Mouse (Mus musculus): ENCODE data around the gene Ifna11. TPM values are rescaled to one million over a fixed set of nuclear protein-coding genes. Genes with fewer than 3 reads are reported as not detected.

The Ifna11 gene
- polyA plus RNA-seq, 1 experiment from 2014 or later, result not detected

DNA sequence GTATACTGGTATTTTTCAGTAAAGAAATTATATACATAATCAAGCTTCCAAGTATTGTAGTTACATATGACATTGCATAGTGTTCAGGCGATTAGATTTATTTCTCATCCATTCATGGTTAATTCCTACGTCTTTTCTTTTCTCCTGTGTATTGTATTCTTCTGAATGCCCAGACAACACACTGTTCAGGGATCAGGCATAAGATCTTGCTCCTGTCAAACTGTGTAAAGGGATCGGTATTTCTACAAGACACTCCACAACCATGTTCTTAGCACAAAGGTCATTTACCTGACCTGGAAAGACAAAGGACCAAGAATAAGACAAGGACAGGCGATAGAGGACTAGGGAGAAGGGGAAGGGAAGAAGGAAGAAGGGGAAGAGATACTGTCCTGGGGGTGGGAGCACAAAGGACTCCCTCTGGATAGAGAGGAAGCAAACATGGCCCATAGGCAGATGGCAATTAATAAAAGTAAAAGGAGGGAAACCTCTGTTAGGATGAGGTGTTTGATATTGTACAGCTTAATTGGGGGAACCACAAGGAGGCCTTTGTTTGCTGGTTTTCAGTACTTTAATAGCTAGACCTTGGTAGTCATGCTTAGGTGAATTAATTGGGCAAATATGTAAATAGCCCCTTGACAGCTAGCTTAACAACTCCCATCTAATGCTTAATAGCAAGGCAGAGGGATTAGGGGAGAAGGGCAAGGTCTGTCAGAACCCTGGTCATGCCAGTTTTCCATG, 31.4 kb downstream of the Ifna11 start:
- WGBS, result 59% methylated on average over 4 of the region's 4 CpGs
- no peaks in the 10 kb centered on the region for H3K9me3 ChIP-seq
- no peaks in the 10 kb centered on the region for H3K27me3 ChIP-seq (replicated peaks; ENCODE audit: low read depth, poor library complexity, severe bottlenecking)
- no peak overlapping the region for H3K4me3 ChIP-seq
- 0 out of 2 replicates have a peak, but pooled peaks cover 3% of the 10 kb centered on the region for H3K4me1 ChIP-seq
- no peak overlapping the region for H3K27ac ChIP-seq (replicated peaks)
- DNase-seq (ENCODE audit: low spot score), result no peak
- H3K36me3 ChIP-seq (replicated peaks), result no peaks in the 10 kb centered on the region

GRCm38 (mm10) chr4:88859214-88859613, 39.5 kb downstream of the Ifna11 start:
- Histone ChIP-seq H3K4me1 (peaks cover 12% of the 10 kb centered on the region), H3K9me3 (no peaks in the 10 kb centered on the region), H3K27me3 (replicated peaks; ENCODE audit: low read depth, poor library complexity, severe bottlenecking) (peaks cover 22% of the 10 kb centered on the region), H3K36me3 (replicated peaks) (no peaks in the 10 kb centered on the region), H3K4me3 (no peak overlapping the region), H3K27ac (replicated peaks) (no peak overlapping the region)
- no peak for DNase-seq (ENCODE audit: low spot score)

- DNase-seq (ENCODE audit: low spot score), result peak; percentile 65
- Histone ChIP-seq H3K9me3 (no peaks in the 10 kb centered on the region), H3K27ac (replicated peaks) (peak overlapping the region; percentile 40; the same call in 1 of the 2 replicates), H3K4me3 (no peak overlapping the region), H3K36me3 (replicated peaks) (no peaks in the 10 kb centered on the region), H3K4me1 (peaks cover 31% of the 10 kb centered on the region), H3K27me3 (replicated peaks; ENCODE audit: low read depth, poor library complexity, severe bottlenecking) (peaks cover 43% of the 10 kb centered on the region)
- 5% methylated on average over 7 of the region's 7 CpGs for WGBS
Observed at GRCm38 (mm10) chr4:88863309-88863708, 43.5 kb downstream of the Ifna11 start.

DNA sequence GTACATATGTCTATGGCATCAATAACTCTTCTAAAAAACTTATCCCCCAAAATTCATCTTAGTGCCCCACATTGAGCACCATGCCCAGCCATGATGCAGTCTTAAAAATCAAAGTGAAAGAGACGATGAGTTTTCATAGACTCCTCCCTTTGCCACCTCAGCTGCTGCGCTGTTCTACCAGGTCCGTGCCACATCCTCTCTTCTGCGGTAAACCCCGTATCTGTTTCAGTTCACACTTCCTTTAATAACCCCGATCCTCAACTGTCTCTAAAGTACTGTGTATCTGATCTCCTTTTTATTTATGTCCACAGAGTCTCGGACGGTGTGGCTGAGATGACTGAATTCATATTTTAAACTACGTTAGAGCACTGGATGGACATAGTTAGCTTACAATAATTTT, 44.8 kb downstream of the Ifna11 start:
- H3K27me3 ChIP-seq (replicated peaks; ENCODE audit: low read depth, poor library complexity, severe bottlenecking), result peaks cover 50% of the 10 kb centered on the region

DNA sequence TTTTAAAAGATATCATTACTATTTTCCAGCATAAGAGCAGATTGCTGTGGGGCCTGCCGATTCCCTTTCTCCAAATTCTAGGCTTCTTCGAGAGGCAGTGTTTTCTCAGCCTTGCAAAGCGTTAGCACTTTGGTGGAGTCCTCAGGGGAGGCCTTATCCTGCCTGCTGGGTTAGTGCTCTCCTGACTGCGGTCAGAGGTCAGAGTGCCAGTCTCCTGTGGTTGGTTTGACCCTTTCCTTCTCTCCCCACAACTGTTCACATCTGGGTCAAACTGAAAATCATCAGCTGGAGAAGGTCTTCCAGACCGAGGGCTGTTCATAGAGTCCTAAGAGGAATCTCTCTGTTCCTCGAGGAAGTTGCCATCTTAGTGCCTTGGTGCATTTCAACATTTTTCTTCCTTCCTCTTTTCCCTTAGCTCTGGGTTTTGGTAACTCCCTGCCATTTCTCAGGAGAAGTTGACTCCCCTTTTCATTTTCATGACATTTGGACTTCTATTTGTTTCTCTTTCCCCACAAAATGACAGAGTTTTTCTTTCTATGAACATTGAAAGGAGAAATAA, 45.3 kb downstream of the Ifna11 start:
- Histone ChIP-seq H3K27ac (replicated peaks) (no peak overlapping the region), H3K9me3 (no peaks in the 10 kb centered on the region), H3K36me3 (replicated peaks) (no peaks in the 10 kb centered on the region), H3K4me1 (peaks cover 34% of the 10 kb centered on the region), H3K4me3 (no peak overlapping the region), H3K27me3 (replicated peaks; ENCODE audit: low read depth, poor library complexity, severe bottlenecking) (peaks cover 50% of the 10 kb centered on the region)
- no peak for DNase-seq (ENCODE audit: low spot score)
- WGBS, result 31% methylated on average over 6 of the region's 6 CpGs

More for the DNA sequence above, 44.8 kb downstream of the Ifna11 start:
- H3K9me3 ChIP-seq, result no peaks in the 10 kb centered on the region
- WGBS, result 63% methylated on average over 9 of the region's 9 CpGs
- no peaks in the 10 kb centered on the region for H3K36me3 ChIP-seq (replicated peaks)
- peaks cover 34% of the 10 kb centered on the region for H3K4me1 ChIP-seq
- H3K4me3 ChIP-seq, result no peak overlapping the region
- no peak overlapping the region for H3K27ac ChIP-seq (replicated peaks)
- no peak for DNase-seq (ENCODE audit: low spot score)

- H3K36me3 ChIP-seq (replicated peaks), result no peaks in the 10 kb centered on the region
- no peaks in the 10 kb centered on the region for H3K9me3 ChIP-seq
- 3% methylated on average over 8 of the region's 8 CpGs for WGBS
- peak overlapping the region; percentile 68 for H3K4me3 ChIP-seq
- peaks cover 34% of the 10 kb centered on the region for H3K4me1 ChIP-seq
- H3K27ac ChIP-seq (replicated peaks), result no peak overlapping the region
- peaks cover 46% of the 10 kb centered on the region for H3K27me3 ChIP-seq (replicated peaks; ENCODE audit: low read depth, poor library complexity, severe bottlenecking)
- DNase-seq (ENCODE audit: low spot score), result peak; percentile 85
Observed at GRCm38 (mm10) chr4:88867366-88867925, 47.7 kb downstream of the Ifna11 start.

- no peaks in the 10 kb centered on the region for H3K9me3 ChIP-seq
- peaks cover 26% of the 10 kb centered on the region for H3K4me1 ChIP-seq
- WGBS, result 7% methylated on average over 31 of the region's 31 CpGs
- peak; percentile 69 for DNase-seq (ENCODE audit: low spot score)
- no peaks in the 10 kb centered on the region for H3K36me3 ChIP-seq (replicated peaks)
- H3K4me3 ChIP-seq, result peak overlapping the region; percentile 68
- peaks cover 39% of the 10 kb centered on the region for H3K27me3 ChIP-seq (replicated peaks; ENCODE audit: low read depth, poor library complexity, severe bottlenecking)
- H3K27ac ChIP-seq (replicated peaks), result peak overlapping the region; percentile 41; the same call in 1 of the 2 replicates
Observed at GRCm38 (mm10) chr4:88867926-88868911, 48.5 kb downstream of the Ifna11 start.

Other genes with a start within 250 kb of the Ifna11 start
- gene Ifna14, start 248.2 kb upstream of the Ifna11 start, polyA plus RNA-seq (2016; fragmentation: Nextera tagmentation; extraction: Ambion mirVana), result not detected in 2 replicates
- gene Ifna9, start 227.6 kb upstream of the Ifna11 start, polyA plus RNA-seq (2016; fragmentation: Nextera tagmentation; extraction: Ambion mirVana), result not detected in 2 replicates
- gene Ifna12, start 216.6 kb upstream of the Ifna11 start, polyA plus RNA-seq (2016; fragmentation: Nextera tagmentation; extraction: Ambion mirVana), result not detected in 2 replicates
- gene C87499, start 185.5 kb upstream of the Ifna11 start, polyA plus RNA-seq (2016; fragmentation: Nextera tagmentation; extraction: Ambion mirVana), result not detected in 2 replicates
- gene Ifna13, start 175.5 kb upstream of the Ifna11 start, polyA plus RNA-seq (2016; fragmentation: Nextera tagmentation; extraction: Ambion mirVana), result not detected in 2 replicates
- not detected in 2 replicates for gene Ifna16, start 143.0 kb upstream of the Ifna11 start, polyA plus RNA-seq (2016; fragmentation: Nextera tagmentation; extraction: Ambion mirVana)
- gene Ifna2, start 136.0 kb upstream of the Ifna11 start, polyA plus RNA-seq (2016; fragmentation: Nextera tagmentation; extraction: Ambion mirVana), result not detected in 2 replicates
- gene Ifnab, start 128.6 kb upstream of the Ifna11 start, polyA plus RNA-seq (2016; fragmentation: Nextera tagmentation; extraction: Ambion mirVana), result not detected in 2 replicates
- 0.80 and 0.90 TPM in 2 replicates for gene Gm26566, start 98.2 kb upstream of the Ifna11 start, polyA plus RNA-seq (2016; fragmentation: Nextera tagmentation; extraction: Ambion mirVana)
- 100 and 110 TPM in 2 replicates for gene Klhl9, start 97.5 kb upstream of the Ifna11 start, polyA plus RNA-seq (2016; fragmentation: Nextera tagmentation; extraction: Ambion mirVana)
- gene Gm13271, start 65.1 kb upstream of the Ifna11 start, polyA plus RNA-seq (2016; fragmentation: Nextera tagmentation; extraction: Ambion mirVana), result not detected in 2 replicates
- 0.14 and 0.20 TPM in 2 replicates for gene Gm13283, start 59.8 kb upstream of the Ifna11 start, polyA plus RNA-seq (2016; fragmentation: Nextera tagmentation; extraction: Ambion mirVana)
- not detected in 2 replicates for gene Gm13290, start 46.1 kb upstream of the Ifna11 start, polyA plus RNA-seq (2016; fragmentation: Nextera tagmentation; extraction: Ambion mirVana)
- not detected in 2 replicates for gene Gm13289, start 43.0 kb upstream of the Ifna11 start, polyA plus RNA-seq (2016; fragmentation: Nextera tagmentation; extraction: Ambion mirVana)
- gene Gm13272, start 40.1 kb upstream of the Ifna11 start, polyA plus RNA-seq (2016; fragmentation: Nextera tagmentation; extraction: Ambion mirVana), result not detected in 2 replicates
- 0.14 TPM in 1 of 2 replicates, not detected in the other for gene Ifnz, start 37.8 kb upstream of the Ifna11 start, polyA plus RNA-seq (2016; fragmentation: Nextera tagmentation; extraction: Ambion mirVana)
- gene Gm13276, start 34.2 kb upstream of the Ifna11 start, polyA plus RNA-seq (2016; fragmentation: Nextera tagmentation; extraction: Ambion mirVana), result not detected in 2 replicates
- gene Gm13277, start 31.3 kb upstream of the Ifna11 start, polyA plus RNA-seq (2016; fragmentation: Nextera tagmentation; extraction: Ambion mirVana), result not detected in 2 replicates
- not detected in 2 replicates for gene Gm13278, start 28.4 kb upstream of the Ifna11 start, polyA plus RNA-seq (2016; fragmentation: Nextera tagmentation; extraction: Ambion mirVana)
- gene Gm13275, start 25.5 kb upstream of the Ifna11 start, polyA plus RNA-seq (2016; fragmentation: Nextera tagmentation; extraction: Ambion mirVana), result not detected in 2 replicates
- gene Gm13279, start 22.6 kb upstream of the Ifna11 start, polyA plus RNA-seq (2016; fragmentation: Nextera tagmentation; extraction: Ambion mirVana), result not detected in 2 replicates
- 0.28 and 0.35 TPM in 2 replicates for gene Gm13285, start 20.3 kb upstream of the Ifna11 start, polyA plus RNA-seq (2016; fragmentation: Nextera tagmentation; extraction: Ambion mirVana)
- gene Gm13287, start 16.7 kb upstream of the Ifna11 start, polyA plus RNA-seq (2016; fragmentation: Nextera tagmentation; extraction: Ambion mirVana), result not detected in 2 replicates
- gene Gm13288, start 14.4 kb upstream of the Ifna11 start, polyA plus RNA-seq (2016; fragmentation: Nextera tagmentation; extraction: Ambion mirVana), result not detected in 2 replicates
- not detected in 2 replicates for gene Ifna7, start 3.7 kb upstream of the Ifna11 start, polyA plus RNA-seq (2016; fragmentation: Nextera tagmentation; extraction: Ambion mirVana)
- not detected in 2 replicates for gene Ifna6, start 7.5 kb downstream of the Ifna11 start, polyA plus RNA-seq (2016; fragmentation: Nextera tagmentation; extraction: Ambion mirVana)
- gene Ifna5, start 15.6 kb downstream of the Ifna11 start, polyA plus RNA-seq (2016; fragmentation: Nextera tagmentation; extraction: Ambion mirVana), result not detected in 2 replicates
- gene Ifna4, start 21.9 kb downstream of the Ifna11 start, polyA plus RNA-seq (2016; fragmentation: Nextera tagmentation; extraction: Ambion mirVana), result not detected in 2 replicates
- not detected in 2 replicates for gene Ifna1, start 30.1 kb downstream of the Ifna11 start, polyA plus RNA-seq (2016; fragmentation: Nextera tagmentation; extraction: Ambion mirVana)
- gene Ifne, start 60.2 kb downstream of the Ifna11 start, polyA plus RNA-seq (2016; fragmentation: Nextera tagmentation; extraction: Ambion mirVana), result not detected in 2 replicates

Data from embryonic facial prominence, embryonic 10.5 days (tissue).